ENCODE assay signal across 13 mouse cellular contexts in the genomic region with DNA sequence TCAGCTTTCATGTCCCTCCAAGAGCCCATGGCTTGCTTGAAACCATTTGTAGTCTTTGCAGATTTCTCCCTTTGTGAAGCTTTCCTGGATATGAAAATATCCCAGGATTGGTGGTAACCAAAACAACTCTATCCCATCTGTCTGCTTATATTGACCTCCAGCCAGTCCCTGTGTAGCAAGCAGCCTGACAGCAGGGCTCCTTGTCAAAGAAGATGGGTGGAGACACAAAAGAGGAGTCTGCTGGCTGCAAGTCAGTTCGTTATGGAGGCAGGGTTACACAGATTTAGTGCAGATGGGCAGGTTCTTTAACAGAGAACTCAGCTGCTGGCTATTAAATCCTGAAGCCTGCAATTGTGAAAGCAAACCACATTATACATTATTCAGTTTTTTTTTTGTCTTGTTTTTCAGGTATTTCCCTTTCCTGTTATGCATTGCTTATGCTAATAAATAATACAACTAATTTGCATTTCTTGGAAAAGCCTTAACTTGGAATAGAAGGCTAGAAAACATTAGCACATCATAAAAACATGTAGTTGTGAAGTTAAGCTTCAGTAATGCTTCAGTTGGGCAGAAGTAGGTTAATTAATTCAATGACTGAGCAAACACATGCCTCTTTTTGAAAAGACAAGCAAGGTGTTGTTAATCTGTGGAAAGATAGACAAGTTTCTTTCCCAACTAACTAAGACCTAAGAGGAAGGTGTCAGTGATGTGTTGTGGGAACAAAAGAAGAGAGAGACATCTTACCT.
DNase-seq lines count a peak whose midpoint lies in the region; ATAC-seq and TF ChIP-seq lines count a peak whose summit lies in the region.
"Had no signal": no experiment of that assay in that cellular context is flagged by ENCODE, and none has a peak within 500 bp of the region (broad histone marks: within the 10 kb centered on the region; RNA-seq: fewer than 3 reads in every experiment).

No protein-coding gene starts in this region.

- no peak overlapping the region for H3K9ac ChIP-seq in hindbrain, embryonic 12.5 days
- H3K9ac ChIP-seq in hindbrain, embryonic 13.5 days: no peak overlapping the region
- no peak overlapping the region for H3K9ac ChIP-seq in midbrain, embryonic 14.5 days (replicated peaks; ENCODE audit: low read length)
- H3K9ac ChIP-seq: hindbrain, embryonic 15.5 days; liver, embryonic 13.5 days had no signal

- no peak overlapping the region for H3K4me3 ChIP-seq in hindbrain, embryonic 12.5 days
- no peak overlapping the region for H3K4me3 ChIP-seq in hindbrain, embryonic 13.5 days
- no peak overlapping the region for H3K4me3 ChIP-seq in midbrain, embryonic 14.5 days (replicated peaks; ENCODE audit: low read depth, low read length)
- no peak overlapping the region for H3K4me3 ChIP-seq in cerebellum, adult 2 months (replicated peaks; ENCODE audit: insufficient read depth, low read depth, low read length)
- H3K4me3 ChIP-seq: erythroblast, embryonic 14.5 days; hindbrain, embryonic 15.5 days; liver, embryonic 13.5 days; myocyte had no signal

- no peaks in the 10 kb centered on the region for H3K9me3 ChIP-seq in hindbrain, embryonic 12.5 days (replicated peaks)
- H3K9me3 ChIP-seq in hindbrain, embryonic 13.5 days: no peaks in the 10 kb centered on the region
- no peaks in the 10 kb centered on the region for H3K9me3 ChIP-seq in midbrain, embryonic 14.5 days (ENCODE audit: control insufficient read depth, low read length)
- H3K9me3 ChIP-seq: hindbrain, embryonic 15.5 days; liver, embryonic 13.5 days had no signal

- no peak for ATAC-seq in hindbrain, embryonic 12.5 days (ENCODE audit: low FRiP score)
- no peak for ATAC-seq in hindbrain, embryonic 13.5 days (ENCODE audit: low FRiP score)
- no peak for ATAC-seq in midbrain, embryonic 14.5 days (ENCODE audit: low FRiP score, low TSS enrichment)

- no peak for TF ChIP-seq POLR2A in cerebellum, adult 2 months (IDR thresholded peaks at IDR 0.05; ENCODE audit: borderline replicate concordance, insufficient read depth, low read length)

- H3K36me3 ChIP-seq in hindbrain, embryonic 12.5 days: no peaks in the 10 kb centered on the region
- no peaks in the 10 kb centered on the region for H3K36me3 ChIP-seq in hindbrain, embryonic 13.5 days
- H3K36me3 ChIP-seq in midbrain, embryonic 14.5 days (ENCODE audit: control insufficient read depth, insufficient read depth, low read length): no peaks in the 10 kb centered on the region
- H3K36me3 ChIP-seq: hindbrain, embryonic 15.5 days; liver, embryonic 13.5 days had no signal

- DNase-seq in embryo, embryonic 10 days (ENCODE audit: low spot score): peak; percentile 11
- DNase-seq in embryo, embryonic 9.5 days (ENCODE audit: extremely low spot score): no peak
- DNase-seq in brain, embryonic 18.5 days (ENCODE audit: low read depth, low spot score): peak; percentile 47
- peak; percentile 28 for DNase-seq in midbrain, embryonic 14.5 days
- no peak for DNase-seq in adrenal gland, postnatal 10 days
- no peak for DNase-seq in cerebellum, adult 2 months
- DNase-seq: liver, embryonic 13.5 days; lung, postnatal 14 days had no signal

- 0 out of 2 replicates have a peak overlapping the region, but pooled peaks have one; percentile 7 for H3K27ac ChIP-seq in hindbrain, embryonic 12.5 days
- no peak overlapping the region for H3K27ac ChIP-seq in hindbrain, embryonic 13.5 days
- H3K27ac ChIP-seq in midbrain, embryonic 14.5 days (replicated peaks; ENCODE audit: low read depth, low read length): no peak overlapping the region
- no peak overlapping the region for H3K27ac ChIP-seq in cerebellum, adult 2 months (ENCODE audit: insufficient read depth, low read length)
- H3K27ac ChIP-seq: hindbrain, embryonic 15.5 days; liver, embryonic 13.5 days had no signal

- no peaks in the 10 kb centered on the region for H3K27me3 ChIP-seq in hindbrain, embryonic 12.5 days
- H3K27me3 ChIP-seq in hindbrain, embryonic 13.5 days: no peaks in the 10 kb centered on the region
- no peaks in the 10 kb centered on the region for H3K27me3 ChIP-seq in midbrain, embryonic 14.5 days (ENCODE audit: control insufficient read depth, insufficient read depth, low read length)
- H3K27me3 ChIP-seq in cerebellum, adult 2 months (ENCODE audit: control insufficient read depth, insufficient read depth, low read length): no peaks in the 10 kb centered on the region
- H3K27me3 ChIP-seq: hindbrain, embryonic 15.5 days; liver, embryonic 13.5 days had no signal

- H3K4me2 ChIP-seq in hindbrain, embryonic 12.5 days (replicated peaks): no peak overlapping the region
- no peak overlapping the region for H3K4me2 ChIP-seq in hindbrain, embryonic 13.5 days
- H3K4me2 ChIP-seq in midbrain, embryonic 14.5 days (ENCODE audit: low read length): no peak overlapping the region
- H3K4me2 ChIP-seq: hindbrain, embryonic 15.5 days; liver, embryonic 13.5 days had no signal

- 0% methylated on average over 1 of the region's 1 CpGs for WGBS in hindbrain, embryonic 12.5 days
- WGBS in hindbrain, embryonic 13.5 days: 5% methylated on average over 1 of the region's 1 CpGs
- WGBS in midbrain, embryonic 14.5 days: 0% methylated on average over 1 of the region's 1 CpGs
- 11% methylated on average over 1 of the region's 1 CpGs for WGBS in cerebellum, adult 2 months

- TF ChIP-seq CTCF in cerebellum, adult 2 months (IDR thresholded peaks at IDR 0.05; ENCODE audit: borderline replicate concordance, insufficient read depth, low read depth, low read length): no peak

- peaks cover 4% of the 10 kb centered on the region; the same call in 1 of the 2 replicates for H3K4me1 ChIP-seq in hindbrain, embryonic 12.5 days
- H3K4me1 ChIP-seq in hindbrain, embryonic 13.5 days (replicated peaks): 0 out of 2 replicates have a peak, but pooled peaks cover 4% of the 10 kb centered on the region
- H3K4me1 ChIP-seq in midbrain, embryonic 14.5 days (ENCODE audit: control insufficient read depth, insufficient read depth, low read length): no peaks in the 10 kb centered on the region; the same call in 1 of the 2 replicates
- no peaks in the 10 kb centered on the region for H3K4me1 ChIP-seq in cerebellum, adult 2 months (ENCODE audit: control insufficient read depth, insufficient read depth, low read length)
- H3K4me1 ChIP-seq: hindbrain, embryonic 15.5 days; liver, embryonic 13.5 days had no signal

Comparison
In these comparisons a context has a peak if more than half of its experiments do, and no peak if none do; other contexts are left out.
1. DNase-seq: peak in embryo, embryonic 10 days (single experiment), brain, embryonic 18.5 days (single experiment) and midbrain, embryonic 14.5 days (single experiment); none in embryo, embryonic 9.5 days (single experiment), adrenal gland, postnatal 10 days (single experiment) and cerebellum, adult 2 months (0 of 2).